Mouse (Mus musculus) embryonic facial prominence, embryonic 12.5 days (tissue): ENCODE measurements around the gene Dtx3. TPM values are rescaled to one million over a fixed set of nuclear protein-coding genes. Genes with fewer than 3 reads are reported as not detected.
"Not testable (repeated sequence)": the region's sequence is repeated elsewhere in the genome, so short reads cannot be mapped to it uniquely, and the experiment has no call there.

Source experiments
- ATAC-seq: fragments of 200-750 bp; cut with Nextera tagmentation; 2 replicates; pipeline ENCODE4 v1.8.0; 2017; ENCODE audit not compliant: insufficient number of reproducible peaks, insufficient read depth, low FRiP score, low TSS enrichment
- H3K27ac ChIP-seq: fragments of 300-500 bp; sonication (generic); 2 replicates; pipeline ENCODE4 v1.5.1; 2016; ENCODE audit warnings: mild to moderate bottlenecking
- H3K27me3 ChIP-seq: fragments of 300-500 bp; sonication (generic); 2 replicates; pipeline ENCODE4 v1.6.1; 2016; ENCODE audit warnings: mild to moderate bottlenecking, moderate library complexity
- H3K36me3 ChIP-seq: fragments of 300-500 bp; sonication (generic); 2 replicates; pipeline ENCODE4 v1.6.1; 2016; ENCODE audit warnings: mild to moderate bottlenecking
- H3K4me1 ChIP-seq: fragments of 300-500 bp; sonication (generic); 2 replicates; pipeline ENCODE4 v1.6.1; 2016
- H3K4me2 ChIP-seq: fragments of 300-500 bp; sonication (generic); replicated peaks from 2 replicates; pipeline ENCODE4 v1.6.1; 2016; ENCODE audit warnings: mild to moderate bottlenecking, moderate library complexity
- H3K4me3 ChIP-seq: fragments of 300-500 bp; sonication (generic); 2 replicates; pipeline ENCODE4 v1.5.1; 2016; ENCODE audit warnings: mild to moderate bottlenecking
- H3K9ac ChIP-seq: fragments of 300-500 bp; sonication (generic); 2 replicates; pipeline ENCODE4 v1.6.1; 2016; ENCODE audit warnings: mild to moderate bottlenecking, moderate library complexity
- H3K9me3 ChIP-seq: fragments of 300-500 bp; sonication (generic); 2 replicates; pipeline ENCODE4 v1.6.1; 2016; ENCODE audit warnings: mild to moderate bottlenecking, moderate library complexity
- WGBS: fragments of 180-500 bp; shearing (Covaris S2); methylation state at CpG from one replicate; pipeline ENCODE4 v1.1.7; 2016; 5-methylcytosine and 5-hydroxymethylcytosine counted together
- polyA plus RNA-seq: library from polyadenylated mRNA; unstranded; fragments of >200 nt; fragmentation: Nextera tagmentation; extraction: Ambion mirVana; gene quantifications from 2 replicates; pipeline ENCODE4 v1.2.1, GENCODE M21; 2016

Gene Dtx3
- polyA plus RNA-seq, 1 experiment from 2014 or later = 172 TPM

GRCm38 (mm10) chr10:127160081-127160480 is 35.4 kb downstream of the Dtx3 start:
- Histone ChIP-seq H3K36me3 (no peaks in the 10 kb centered on the region), H3K27me3 (peaks cover 8% of the 10 kb centered on the region), H3K9me3 (no peaks in the 10 kb centered on the region), H3K4me1 (no peaks in the 10 kb centered on the region), H3K9ac (no peak overlapping the region), H3K4me2 (no peak overlapping the region), H3K4me3 (no peak overlapping the region), H3K27ac (no peak overlapping the region)
- 84% methylated on average over 9 of the region's 9 CpGs for WGBS
- no peak for ATAC-seq

DNA sequence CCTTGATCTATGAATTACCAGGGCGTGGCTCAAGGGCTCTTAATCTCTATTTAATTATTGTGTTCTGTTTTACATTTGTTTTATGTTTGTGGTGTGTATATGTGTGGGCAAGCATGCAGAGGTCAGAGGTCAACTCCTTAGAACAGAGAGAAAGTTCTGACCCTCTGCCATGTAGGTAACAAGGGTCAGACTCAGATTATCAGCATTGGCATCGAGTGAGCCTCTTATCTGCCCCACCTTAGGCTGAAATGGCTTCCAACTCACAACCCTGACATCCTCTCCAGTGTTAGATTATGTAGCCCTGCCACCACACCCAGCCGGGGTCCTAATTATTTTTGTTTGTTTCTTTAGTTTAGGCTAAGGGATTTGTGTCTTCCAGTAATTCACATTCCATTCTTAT is 37.1 kb downstream of the Dtx3 start:
- no peak for ATAC-seq
- Histone ChIP-seq H3K4me1 (no peaks in the 10 kb centered on the region), H3K36me3 (no peaks in the 10 kb centered on the region), H3K9me3 (no peaks in the 10 kb centered on the region), H3K4me2 (no peak overlapping the region), H3K27me3 (peaks cover 2% of the 10 kb centered on the region; the same call in 1 of the 2 replicates), H3K4me3 (no peak overlapping the region), H3K27ac (no peak overlapping the region), H3K9ac (no peak overlapping the region)
- WGBS = 70% methylated on average over 3 of the region's 3 CpGs

- Histone ChIP-seq H3K4me3 (no peak overlapping the region), H3K4me1 (no peaks in the 10 kb centered on the region), H3K9me3 (no peaks in the 10 kb centered on the region), H3K27ac (no peak overlapping the region), H3K9ac (no peak overlapping the region), H3K4me2 (no peak overlapping the region), H3K36me3 (no peaks in the 10 kb centered on the region), H3K27me3 (no peaks in the 10 kb centered on the region)
- ATAC-seq = no peak
- 91% methylated on average over 1 of the region's 1 CpGs for WGBS
These were observed 39.0 kb downstream of the Dtx3 start for GRCm38 (mm10) chr10:127156511-127156910.

GRCm38 (mm10) chr10:127156089-127156488 is 39.4 kb downstream of the Dtx3 start:
- WGBS = 84% methylated on average over 1 of the region's 1 CpGs
- Histone ChIP-seq H3K36me3 (no peaks in the 10 kb centered on the region), H3K27ac (no peak overlapping the region), H3K4me2 (no peak overlapping the region), H3K4me3 (no peak overlapping the region), H3K27me3 (no peaks in the 10 kb centered on the region), H3K9me3 (no peaks in the 10 kb centered on the region), H3K9ac (no peak overlapping the region), H3K4me1 (no peaks in the 10 kb centered on the region)
- ATAC-seq = no peak

GRCm38 (mm10) chr10:127154652-127155051 is 40.9 kb downstream of the Dtx3 start:
- Histone ChIP-seq H3K4me2 (no peak overlapping the region), H3K9ac (no peak overlapping the region), H3K27me3 (no peaks in the 10 kb centered on the region), H3K9me3 (no peaks in the 10 kb centered on the region), H3K4me3 (no peak overlapping the region), H3K36me3 (no peaks in the 10 kb centered on the region), H3K27ac (no peak overlapping the region), H3K4me1 (no peaks in the 10 kb centered on the region)
- WGBS = 88% methylated on average over 5 of the region's 5 CpGs
- no peak for ATAC-seq

GRCm38 (mm10) chr10:127154241-127154640 is 41.3 kb downstream of the Dtx3 start:
- H3K36me3 ChIP-seq = no peaks in the 10 kb centered on the region
- H3K4me3 ChIP-seq = no peak overlapping the region
- no peak overlapping the region for H3K27ac ChIP-seq
- no peak for ATAC-seq
- 91% methylated on average over 2 of the region's 2 CpGs for WGBS
- no peaks in the 10 kb centered on the region for H3K9me3 ChIP-seq
- H3K27me3 ChIP-seq = no peaks in the 10 kb centered on the region
- no peak overlapping the region for H3K9ac ChIP-seq
- H3K4me1 ChIP-seq = no peaks in the 10 kb centered on the region
- no peak overlapping the region for H3K4me2 ChIP-seq

DNA sequence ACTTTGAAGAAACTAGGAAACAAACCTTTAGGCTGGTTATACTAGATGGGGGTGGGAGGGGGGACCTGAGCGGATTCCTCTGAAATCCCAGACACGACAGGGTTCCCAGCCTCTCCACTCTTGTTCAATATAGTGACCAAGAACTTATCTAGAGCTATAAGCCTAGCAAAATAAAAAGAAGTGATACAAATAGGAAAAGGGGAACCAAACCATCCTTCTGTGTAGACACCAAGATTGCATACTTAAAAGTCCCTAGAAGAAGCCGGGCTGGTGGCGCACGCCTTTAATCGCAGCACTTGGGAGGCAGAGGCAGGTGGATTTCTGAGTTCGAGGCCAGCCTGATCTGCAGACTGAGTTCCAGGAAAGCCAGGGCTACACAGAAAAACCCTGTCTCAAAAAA is 42.2 kb downstream of the Dtx3 start:
- Histone ChIP-seq H3K4me2 (no peak overlapping the region), H3K9me3 (no peaks in the 10 kb centered on the region), H3K27ac (no peak overlapping the region), H3K27me3 (no peaks in the 10 kb centered on the region), H3K4me3 (no peak overlapping the region), H3K9ac (no peak overlapping the region), H3K36me3 (no peaks in the 10 kb centered on the region), H3K4me1 (no peaks in the 10 kb centered on the region)
- no peak for ATAC-seq
- 90% methylated on average over 7 of the region's 7 CpGs for WGBS

DNA sequence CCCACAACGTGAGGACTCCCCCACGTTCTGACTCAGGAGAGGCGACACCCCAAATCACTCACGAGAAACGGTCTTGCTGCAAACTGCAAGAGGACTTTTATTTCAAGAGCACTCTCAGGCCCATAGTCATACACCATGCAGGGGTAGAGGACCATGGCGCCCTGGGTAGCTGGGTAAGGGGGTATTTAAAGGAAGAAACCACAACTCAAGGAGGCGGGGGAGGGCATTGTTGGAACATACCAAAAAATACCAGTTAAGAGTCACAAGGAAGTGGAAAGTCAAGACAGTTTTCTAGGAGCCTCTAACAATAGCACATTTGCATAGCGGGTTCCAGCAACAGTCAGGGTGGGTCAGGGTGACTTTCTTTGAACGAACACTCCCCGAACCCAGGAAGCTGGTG is 43.0 kb downstream of the Dtx3 start:
- H3K9me3 ChIP-seq, H3K9ac ChIP-seq, H3K4me3 ChIP-seq, H3K4me1 ChIP-seq, H3K27me3 ChIP-seq, H3K4me2 ChIP-seq, H3K27ac ChIP-seq, H3K36me3 ChIP-seq, ATAC-seq: not testable (repeated sequence)
- WGBS = 86% methylated on average over 10 of the region's 10 CpGs

GRCm38 (mm10) chr10:127151233-127151632 is 44.3 kb downstream of the Dtx3 start:
- H3K9me3 ChIP-seq, H3K27ac ChIP-seq, H3K4me3 ChIP-seq, H3K9ac ChIP-seq, ATAC-seq, H3K36me3 ChIP-seq, H3K4me2 ChIP-seq, H3K4me1 ChIP-seq, H3K27me3 ChIP-seq: not testable (repeated sequence)
- 87% methylated on average over 3 of the region's 3 CpGs for WGBS

- H3K9ac ChIP-seq = no peak overlapping the region
- H3K36me3 ChIP-seq = no peaks in the 10 kb centered on the region
- no peaks in the 10 kb centered on the region for H3K9me3 ChIP-seq
- H3K4me1 ChIP-seq = no peaks in the 10 kb centered on the region
- H3K27ac ChIP-seq = no peak overlapping the region
- no peak for ATAC-seq
- 80% methylated on average over 4 of the region's 4 CpGs for WGBS
- no peak overlapping the region for H3K4me2 ChIP-seq
- no peak overlapping the region for H3K4me3 ChIP-seq
- no peaks in the 10 kb centered on the region for H3K27me3 ChIP-seq
These were observed 45.1 kb downstream of the Dtx3 start for GRCm38 (mm10) chr10:127150471-127150872.

- no peak overlapping the region for H3K27ac ChIP-seq
- WGBS = 82% methylated on average over 6 of the region's 6 CpGs
- no peaks in the 10 kb centered on the region for H3K27me3 ChIP-seq
- no peaks in the 10 kb centered on the region for H3K36me3 ChIP-seq
- no peak overlapping the region for H3K4me2 ChIP-seq
- H3K4me1 ChIP-seq = no peaks in the 10 kb centered on the region
- ATAC-seq = no peak
- H3K9me3 ChIP-seq = no peaks in the 10 kb centered on the region
- no peak overlapping the region for H3K4me3 ChIP-seq
- H3K9ac ChIP-seq = no peak overlapping the region
These were observed 48.4 kb downstream of the Dtx3 start for GRCm38 (mm10) chr10:127147135-127147534.

DNA sequence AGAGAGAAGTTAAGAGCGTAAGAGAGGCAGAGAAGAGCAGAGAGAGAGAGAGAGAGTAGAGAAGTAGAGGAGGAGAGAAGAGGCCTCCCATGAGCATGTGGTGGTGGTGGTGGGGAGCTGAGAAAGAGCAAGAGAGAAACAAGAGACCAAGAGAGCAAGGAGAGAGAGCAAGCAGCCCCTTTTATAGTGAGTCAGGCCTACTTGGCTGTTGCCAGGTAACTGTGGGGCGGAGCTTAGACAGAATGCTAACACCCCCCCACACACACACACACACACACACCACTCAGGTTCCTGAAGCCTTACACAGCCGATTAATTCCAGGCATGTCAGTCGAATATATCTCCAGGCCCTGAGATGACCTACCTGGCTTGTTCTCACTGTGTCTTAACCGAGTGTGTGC is 50.2 kb downstream of the Dtx3 start:
- no peaks in the 10 kb centered on the region for H3K36me3 ChIP-seq
- no peak for ATAC-seq
- no peak overlapping the region for H3K4me2 ChIP-seq
- H3K27ac ChIP-seq = no peak overlapping the region
- no peak overlapping the region for H3K4me3 ChIP-seq
- H3K4me1 ChIP-seq = no peaks in the 10 kb centered on the region
- 71% methylated on average over 5 of the region's 5 CpGs for WGBS
- no peaks in the 10 kb centered on the region for H3K9me3 ChIP-seq
- H3K9ac ChIP-seq = no peak overlapping the region
- no peaks in the 10 kb centered on the region for H3K27me3 ChIP-seq

GRCm38 (mm10) chr10:127144536-127144935 is 51.0 kb downstream of the Dtx3 start:
- 88% methylated on average over 7 of the region's 7 CpGs for WGBS
- Histone ChIP-seq H3K4me1 (no peaks in the 10 kb centered on the region), H3K27ac (no peak overlapping the region), H3K9me3 (no peaks in the 10 kb centered on the region), H3K4me2 (no peak overlapping the region), H3K36me3 (no peaks in the 10 kb centered on the region), H3K27me3 (no peaks in the 10 kb centered on the region), H3K4me3 (no peak overlapping the region), H3K9ac (no peak overlapping the region)
- ATAC-seq = no peak
